Mouse (Mus musculus) kidney, adult 2 months (tissue): ENCODE data around the gene Slc25a47.

Experiments
- CTCF ChIP-seq: fragments of 200-500 bp; conservative IDR thresholded peaks from 2 replicates; pipeline ENCODE4 v1.5.1; 2011; ENCODE audit warnings: low read depth, mild to moderate bottlenecking, control low read depth, low read length, moderate library complexity, mixed read lengths; ENCODE audit not compliant: insufficient read depth, insufficient read length
- POLR2A ChIP-seq: fragments of 200-500 bp; IDR thresholded peaks from one replicate; pipeline ENCODE4 v1.6.1; 2011; ENCODE audit warnings: low read depth, low read length, control low read depth

DNA sequence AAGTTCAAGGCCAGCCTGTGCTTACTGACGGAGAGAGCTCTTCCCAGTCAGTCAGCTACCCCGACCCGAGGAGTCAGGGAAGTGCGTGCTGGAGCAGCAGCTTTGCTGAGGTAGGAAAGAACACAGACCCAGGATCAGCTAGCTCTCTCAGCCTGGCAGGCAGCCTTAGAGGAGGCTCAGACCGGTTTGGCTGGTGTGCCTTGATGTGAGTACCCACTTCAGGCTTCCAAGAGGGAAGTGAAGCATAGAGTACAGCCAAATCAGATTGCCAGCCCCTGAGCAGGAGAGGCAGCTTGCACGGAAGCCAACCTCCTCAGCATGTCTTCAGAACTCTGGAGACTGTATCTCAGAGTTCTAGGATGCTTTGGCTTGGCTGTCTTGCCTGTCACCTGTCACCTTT, 5.3 kb downstream of the Slc25a47 start:
- TF ChIP-seq POLR2A, result no peak
- TF ChIP-seq CTCF, result no peak
